Mouse (Mus musculus) neural tube, embryonic 12.5 days (tissue): Measurements from ENCODE around the gene Ssna1. TPM values are rescaled to one million over a fixed set of nuclear protein-coding genes. Genes with fewer than 3 reads are reported as not detected.

ENCODE experiments used
- ATAC-seq: fragments of 200-750 bp; cut with Nextera tagmentation; 2 replicates; pipeline ENCODE4 v1.8.0; 2017; ENCODE audit warnings: low read depth, mild to moderate bottlenecking, moderate TSS enrichment, moderate library complexity; ENCODE audit not compliant: low FRiP score
- H3K27ac ChIP-seq: fragments of 300-500 bp; sonication (generic); 2 replicates; pipeline ENCODE4 v1.5.1; 2016
- H3K27me3 ChIP-seq: fragments of 300-500 bp; sonication (generic); replicated peaks from 2 replicates; pipeline ENCODE4 v1.6.1; 2016; ENCODE audit warnings: mild to moderate bottlenecking
- H3K36me3 ChIP-seq: fragments of 300-500 bp; sonication (generic); 2 replicates; pipeline ENCODE4 v1.6.1; 2016; ENCODE audit warnings: mild to moderate bottlenecking
- H3K4me1 ChIP-seq: fragments of 300-500 bp; sonication (generic); 2 replicates; pipeline ENCODE4 v1.6.1; 2016
- H3K4me2 ChIP-seq: fragments of 300-500 bp; sonication (generic); replicated peaks from 2 replicates; pipeline ENCODE4 v1.6.1; 2016; ENCODE audit warnings: mild to moderate bottlenecking
- H3K4me3 ChIP-seq: fragments of 300-500 bp; sonication (generic); 2 replicates; pipeline ENCODE4 v1.5.1; 2016
- H3K9ac ChIP-seq: fragments of 300-500 bp; sonication (generic); 2 replicates; pipeline ENCODE4 v1.6.1; 2016; ENCODE audit warnings: mild to moderate bottlenecking
- H3K9me3 ChIP-seq: fragments of 300-500 bp; sonication (generic); 2 replicates; pipeline ENCODE4 v1.6.1; 2016; ENCODE audit warnings: mild to moderate bottlenecking
- WGBS: fragments of 180-500 bp; shearing (Covaris S2); methylation state at CpG from one replicate; pipeline ENCODE4 v1.1.7; 2016; 5-methylcytosine and 5-hydroxymethylcytosine counted together
- polyA plus RNA-seq: library from polyadenylated mRNA; unstranded; fragments of >200 nt; fragmentation: Nextera tagmentation; extraction: Ambion mirVana; gene quantifications from 2 replicates; pipeline ENCODE4 v1.2.1, GENCODE M21; 2016

Gene Ssna1
- polyA plus RNA-seq, 1 experiment from 2014 or later, result 201 TPM

DNA sequence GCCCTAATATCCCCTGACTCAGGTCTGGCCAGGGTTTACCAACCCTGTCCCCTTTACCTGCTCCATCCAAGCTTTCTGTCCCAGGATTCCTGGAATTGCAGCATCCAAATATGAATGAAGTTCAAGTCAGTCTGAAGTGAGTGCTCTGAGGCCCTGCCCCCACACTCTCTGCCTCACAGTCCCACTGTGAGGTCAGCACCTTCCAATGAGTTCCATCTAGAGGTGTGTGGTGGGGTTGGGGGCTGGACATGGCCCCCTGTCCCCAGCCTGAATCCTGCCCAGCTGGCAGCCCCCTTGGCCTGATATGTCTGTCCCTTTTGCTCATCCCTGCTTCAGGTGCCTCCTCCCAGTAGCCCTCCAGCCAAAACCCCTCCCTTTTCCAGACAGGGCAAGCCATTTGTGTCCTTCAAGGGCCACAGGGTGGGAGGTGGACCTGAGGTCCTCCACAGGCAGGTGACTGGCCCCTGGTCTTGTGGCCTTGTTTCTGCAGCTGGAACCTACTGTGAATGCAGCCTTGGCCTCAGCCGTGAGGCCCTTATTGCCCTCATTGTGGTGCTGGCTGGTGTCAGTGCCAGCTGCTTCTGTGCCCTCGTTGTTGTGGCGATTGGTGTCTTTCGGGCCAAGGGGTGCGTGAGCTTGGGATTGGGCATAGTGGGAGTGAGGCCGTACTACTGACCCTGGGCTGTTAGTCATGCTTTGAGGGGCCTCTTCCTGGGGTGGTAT, 15.8 kb upstream of the Ssna1 start, which contains the start of gene Tmem210:
TSS of gene Tmem210 (plus strand) at position 219 of the 723 bp plus-strand sequence.
- WGBS, result 74% methylated on average over 6 of the region's 6 CpGs
- peaks cover 56% of the 10 kb centered on the region for H3K27me3 ChIP-seq
- no peaks in the 10 kb centered on the region for H3K9me3 ChIP-seq
- no peak within 1 kb of the TSS for H3K4me3 ChIP-seq
- no peak within 1 kb of the TSS for H3K9ac ChIP-seq
- peaks cover 31% of the 10 kb centered on the region for H3K36me3 ChIP-seq
- H3K27ac ChIP-seq, result no peak within 1 kb of the TSS
- peaks cover 23% of the 10 kb centered on the region for H3K4me1 ChIP-seq
- H3K4me2 ChIP-seq, result no peak within 1 kb of the TSS
- ATAC-seq, result no peak

- H3K36me3 ChIP-seq, result peaks cover 41% of the 10 kb centered on the region
- peaks cover 45% of the 10 kb centered on the region for H3K27me3 ChIP-seq
- WGBS, result 57% methylated on average over 7 of the region's 7 CpGs
- no peak overlapping the region for H3K9ac ChIP-seq
- H3K4me2 ChIP-seq, result no peak overlapping the region
- ATAC-seq, result no peak
- peaks cover 17% of the 10 kb centered on the region; the same call in 1 of the 2 replicates for H3K4me1 ChIP-seq
- no peak overlapping the region for H3K27ac ChIP-seq
- no peak overlapping the region for H3K4me3 ChIP-seq
- H3K9me3 ChIP-seq, result no peaks in the 10 kb centered on the region
Measured at GRCm38 (mm10) chr2:25286837-25287636, 14.8 kb upstream of the Ssna1 start.

- Histone ChIP-seq H3K36me3 (peaks cover 47% of the 10 kb centered on the region), H3K4me2 (no peak overlapping the region), H3K4me1 (peaks cover 13% of the 10 kb centered on the region; the same call in 1 of the 2 replicates), H3K9me3 (no peaks in the 10 kb centered on the region), H3K4me3 (no peak overlapping the region), H3K27ac (no peak overlapping the region), H3K27me3 (peaks cover 38% of the 10 kb centered on the region), H3K9ac (no peak overlapping the region)
- WGBS, result 73% methylated on average over 1 of the region's 1 CpGs
- no peak for ATAC-seq
Measured at GRCm38 (mm10) chr2:25286314-25286713, 14.1 kb upstream of the Ssna1 start.

DNA sequence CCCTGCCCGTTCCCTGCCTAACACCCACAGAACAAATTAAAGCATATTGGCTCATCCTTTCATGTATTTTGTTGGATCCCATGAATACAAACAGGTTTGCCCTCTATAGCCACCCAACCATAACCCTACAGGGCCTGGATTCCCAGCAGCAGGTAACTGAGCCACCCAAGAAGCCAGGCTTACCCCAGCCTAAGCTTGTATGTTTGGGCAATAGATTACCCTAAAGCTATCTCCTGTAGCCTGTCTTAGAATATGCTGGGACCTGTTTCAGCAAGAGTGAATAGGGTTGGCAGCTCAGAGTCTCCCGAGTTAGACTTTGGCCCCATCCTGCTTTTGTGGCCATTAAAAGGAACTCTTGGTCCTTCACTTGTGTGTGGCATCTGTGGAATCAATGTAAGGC, 13.3 kb upstream of the Ssna1 start:
- Histone ChIP-seq H3K27ac (no peak overlapping the region), H3K9me3 (no peaks in the 10 kb centered on the region), H3K4me1 (peaks cover 7% of the 10 kb centered on the region; the same call in 1 of the 2 replicates), H3K27me3 (peaks cover 30% of the 10 kb centered on the region), H3K4me3 (no peak overlapping the region), H3K9ac (no peak overlapping the region), H3K36me3 (peaks cover 54% of the 10 kb centered on the region), H3K4me2 (no peak overlapping the region)
- 86% methylated on average over 2 of the region's 2 CpGs for WGBS
- no peak for ATAC-seq

- Histone ChIP-seq H3K9ac (no peak overlapping the region), H3K36me3 (peaks cover 96% of the 10 kb centered on the region), H3K4me2 (no peak overlapping the region), H3K4me3 (no peak overlapping the region), H3K27ac (no peak overlapping the region), H3K27me3 (no peaks in the 10 kb centered on the region), H3K9me3 (no peaks in the 10 kb centered on the region), H3K4me1 (no peaks in the 10 kb centered on the region)
- 66% methylated on average over 13 of the region's 13 CpGs for WGBS
- no peak for ATAC-seq
Measured at GRCm38 (mm10) chr2:25278928-25279882, 7.0 kb upstream of the Ssna1 start.

- no peaks in the 10 kb centered on the region for H3K9me3 ChIP-seq
- H3K27me3 ChIP-seq, result no peaks in the 10 kb centered on the region
- H3K36me3 ChIP-seq, result peaks cover 69% of the 10 kb centered on the region
- peak overlapping the region; percentile 66 for H3K4me2 ChIP-seq
- H3K27ac ChIP-seq, result no peak overlapping the region
- 41% methylated on average over 16 of the region's 16 CpGs for WGBS
- peak overlapping the region; percentile 88 for H3K4me3 ChIP-seq
- H3K4me1 ChIP-seq, result peaks cover 23% of the 10 kb centered on the region
- no peak for ATAC-seq
- peak overlapping the region; percentile 90 for H3K9ac ChIP-seq
Measured at GRCm38 (mm10) chr2:25273010-25273409, 772 bp upstream of the Ssna1 start.

DNA sequence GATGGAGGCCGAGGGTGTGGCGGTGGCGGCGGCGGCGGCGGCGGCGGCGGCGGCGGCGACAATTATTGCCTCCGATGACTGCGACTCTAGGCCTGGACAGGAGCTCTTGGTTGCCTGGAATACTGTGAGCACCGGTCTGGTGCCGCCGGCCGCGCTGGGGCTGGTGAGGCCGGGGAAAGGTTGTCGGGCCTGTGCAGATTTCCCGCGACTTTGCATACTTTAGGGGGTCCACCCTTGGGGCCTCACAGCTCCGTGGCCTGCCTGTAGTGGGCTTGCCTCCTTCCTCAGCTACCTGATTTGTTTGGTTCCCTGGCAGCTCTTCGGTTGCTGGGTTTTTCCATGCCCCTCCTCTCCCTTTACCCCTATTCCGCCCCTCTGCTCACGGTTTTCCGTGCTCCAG, 277 bp upstream of the Ssna1 start:
- ATAC-seq, result peak; percentile 73
- under 1% methylated on average over 29 of the region's 29 CpGs for WGBS
- Histone ChIP-seq H3K4me2 (peak overlapping the region; percentile 66), H3K27me3 (no peaks in the 10 kb centered on the region), H3K9me3 (no peaks in the 10 kb centered on the region), H3K36me3 (peaks cover 65% of the 10 kb centered on the region), H3K9ac (peak overlapping the region; percentile 90), H3K4me3 (peak overlapping the region; percentile 88), H3K27ac (no peak overlapping the region), H3K4me1 (peaks cover 23% of the 10 kb centered on the region)

DNA sequence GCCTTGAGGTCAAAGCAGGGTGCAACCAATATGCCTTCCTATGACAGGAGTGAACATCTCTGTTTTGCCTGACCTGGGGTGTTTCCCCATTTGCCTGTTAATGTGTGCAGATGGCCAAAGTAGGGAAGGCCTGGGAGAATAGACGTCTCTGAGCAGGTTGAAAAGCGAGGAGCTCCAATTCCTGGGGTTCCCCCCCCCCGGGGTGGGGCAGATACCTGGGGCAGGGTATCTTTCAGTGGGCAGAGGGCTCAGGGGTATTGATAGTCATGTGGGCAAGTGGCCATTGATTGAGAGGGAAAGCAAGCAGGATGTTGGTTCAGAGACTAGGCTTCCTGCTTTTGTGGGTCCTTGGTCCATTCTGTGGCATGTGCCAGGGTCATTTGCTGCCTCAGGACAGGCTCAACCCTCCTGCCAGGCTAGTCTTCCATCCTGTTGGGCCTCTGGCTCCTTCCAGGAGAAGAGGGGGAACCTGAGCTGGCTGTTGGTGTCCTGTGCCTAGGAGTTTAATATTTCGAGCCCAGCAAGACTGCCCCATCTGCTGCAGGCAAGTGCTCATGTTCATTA, 4.4 kb downstream of the Ssna1 start:
- Histone ChIP-seq H3K4me1 (peaks cover 59% of the 10 kb centered on the region), H3K9me3 (no peaks in the 10 kb centered on the region), H3K9ac (no peak overlapping the region), H3K4me3 (no peak overlapping the region), H3K27ac (no peak overlapping the region), H3K27me3 (peaks cover 13% of the 10 kb centered on the region), H3K4me2 (peak overlapping the region; percentile 45), H3K36me3 (peaks cover 25% of the 10 kb centered on the region)
- 80% methylated on average over 4 of the region's 4 CpGs for WGBS
- ATAC-seq, result no peak

- Histone ChIP-seq H3K4me3 (no peak overlapping the region), H3K9ac (0 out of 2 replicates have a peak overlapping the region, but pooled peaks have one; percentile 19), H3K4me2 (peak overlapping the region; percentile 45)
Measured at GRCm38 (mm10) chr2:25267241-25267640, 5.0 kb downstream of the Ssna1 start.

DNA sequence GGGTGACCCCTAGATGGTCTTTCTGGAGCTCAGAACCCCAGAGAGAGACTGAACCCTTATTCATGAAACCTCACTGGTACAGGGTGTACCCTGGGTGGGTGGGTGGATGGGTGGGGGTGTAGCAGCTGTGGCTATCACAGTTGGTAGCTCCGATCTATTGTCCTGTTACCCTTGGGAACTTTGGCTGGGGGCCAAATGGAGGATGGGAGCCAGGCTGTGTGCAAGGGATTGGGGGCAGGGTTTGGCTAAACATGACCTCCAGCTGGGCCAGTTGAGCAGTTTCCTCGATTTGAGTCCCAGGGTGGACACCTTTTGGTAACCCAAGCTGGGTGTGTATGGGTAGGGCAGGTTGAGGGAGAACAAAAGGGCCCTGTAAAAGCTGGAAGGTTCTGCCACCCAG, 5.5 kb downstream of the Ssna1 start:
- ATAC-seq, result no peak
- H3K4me3 ChIP-seq, result no peak overlapping the region
- H3K27ac ChIP-seq, result no peak overlapping the region
- H3K9me3 ChIP-seq, result no peaks in the 10 kb centered on the region
- peaks cover 25% of the 10 kb centered on the region for H3K36me3 ChIP-seq
- H3K4me1 ChIP-seq, result peaks cover 59% of the 10 kb centered on the region
- peaks cover 13% of the 10 kb centered on the region for H3K27me3 ChIP-seq
- peak overlapping the region; percentile 45 for H3K4me2 ChIP-seq
- WGBS, result 49% methylated on average over 2 of the region's 2 CpGs
- H3K9ac ChIP-seq, result 0 out of 2 replicates have a peak overlapping the region, but pooled peaks have one; percentile 49

More at GRCm38 (mm10) chr2:25267241-25267640, 5.0 kb downstream of the Ssna1 start:
- H3K27me3 ChIP-seq, result peaks cover 13% of the 10 kb centered on the region
- no peak for ATAC-seq
- H3K36me3 ChIP-seq, result peaks cover 25% of the 10 kb centered on the region
- no peak overlapping the region for H3K27ac ChIP-seq
- peaks cover 59% of the 10 kb centered on the region for H3K4me1 ChIP-seq
- no peaks in the 10 kb centered on the region for H3K9me3 ChIP-seq

GRCm38 (mm10) chr2:25265897-25266656, 6.2 kb downstream of the Ssna1 start:
- peaks cover 52% of the 10 kb centered on the region for H3K4me1 ChIP-seq
- peak overlapping the region; percentile 49 for H3K9ac ChIP-seq
- no peak overlapping the region for H3K27ac ChIP-seq
- peaks cover 25% of the 10 kb centered on the region for H3K36me3 ChIP-seq
- 68% methylated on average over 6 of the region's 6 CpGs for WGBS
- no peaks in the 10 kb centered on the region for H3K9me3 ChIP-seq
- peak overlapping the region; percentile 45 for H3K4me2 ChIP-seq
- peaks cover 13% of the 10 kb centered on the region for H3K27me3 ChIP-seq
- no peak overlapping the region for H3K4me3 ChIP-seq
- ATAC-seq, result no peak
